Mouse (Mus musculus) urinary bladder, adult 2 months (tissue): ENCODE measurements around the gene Slc9a3r1. TPM values are rescaled to one million over a fixed set of nuclear protein-coding genes. Genes with fewer than 3 reads are reported as not detected.

Experiments used
- DNase-seq: peaks from one replicate; pipeline ENCODE4 v3.0.0; 2022; ENCODE audit warnings: low spot score
- polyA plus RNA-seq: library from polyadenylated mRNA; depleted of rRNA; stranded (reverse); fragments of >200 nt; gene quantifications from 2 replicates; pipeline ENCODE4 v1.2.3, GENCODE M21; 2012; rRNA removed

Gene Slc9a3r1
- polyA plus RNA-seq, 1 experiment: 76.3 TPM

DNA sequence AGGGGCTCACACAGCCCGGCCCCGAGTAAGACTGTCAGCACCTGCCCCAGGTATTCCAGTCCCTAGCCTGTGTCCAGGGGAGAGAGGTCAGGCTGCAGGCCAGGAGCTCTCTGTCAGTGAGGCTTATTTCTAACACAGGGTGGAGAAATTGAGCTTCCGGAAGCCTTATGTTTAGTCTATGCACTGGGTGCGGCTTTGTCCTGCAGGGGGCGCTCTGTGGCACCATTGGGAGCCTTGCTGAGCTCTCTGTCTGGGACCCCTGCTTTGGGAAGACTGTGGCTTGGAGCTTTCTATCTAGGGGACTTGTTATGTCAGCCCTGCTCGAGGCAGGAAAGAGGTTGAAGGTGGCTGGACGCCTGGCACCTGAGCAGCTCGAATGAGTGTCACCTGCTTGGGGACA lies 61.7 kb downstream of the Slc9a3r1 start:
- no peak for DNase-seq

DNA sequence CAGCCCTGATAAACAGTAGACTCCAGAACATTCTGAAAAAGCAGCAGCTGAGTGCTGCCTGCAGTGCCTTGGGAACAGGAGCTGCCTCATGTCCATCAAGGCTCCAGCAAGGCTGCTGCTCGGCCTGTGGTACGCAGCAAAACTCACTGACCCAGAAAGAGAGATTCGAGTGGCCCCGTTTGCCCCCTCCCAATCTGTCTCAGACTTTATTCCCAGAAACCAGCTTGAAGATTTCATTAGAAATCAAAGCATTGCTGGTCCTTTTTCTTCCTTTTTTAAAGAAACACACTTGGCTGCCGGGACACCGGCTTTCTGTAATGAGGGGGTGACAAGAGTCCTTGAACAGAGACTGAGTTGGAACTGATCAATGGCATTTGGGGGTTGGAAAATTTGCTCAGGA lies 62.2 kb downstream of the Slc9a3r1 start:
- no peak for DNase-seq

DNA sequence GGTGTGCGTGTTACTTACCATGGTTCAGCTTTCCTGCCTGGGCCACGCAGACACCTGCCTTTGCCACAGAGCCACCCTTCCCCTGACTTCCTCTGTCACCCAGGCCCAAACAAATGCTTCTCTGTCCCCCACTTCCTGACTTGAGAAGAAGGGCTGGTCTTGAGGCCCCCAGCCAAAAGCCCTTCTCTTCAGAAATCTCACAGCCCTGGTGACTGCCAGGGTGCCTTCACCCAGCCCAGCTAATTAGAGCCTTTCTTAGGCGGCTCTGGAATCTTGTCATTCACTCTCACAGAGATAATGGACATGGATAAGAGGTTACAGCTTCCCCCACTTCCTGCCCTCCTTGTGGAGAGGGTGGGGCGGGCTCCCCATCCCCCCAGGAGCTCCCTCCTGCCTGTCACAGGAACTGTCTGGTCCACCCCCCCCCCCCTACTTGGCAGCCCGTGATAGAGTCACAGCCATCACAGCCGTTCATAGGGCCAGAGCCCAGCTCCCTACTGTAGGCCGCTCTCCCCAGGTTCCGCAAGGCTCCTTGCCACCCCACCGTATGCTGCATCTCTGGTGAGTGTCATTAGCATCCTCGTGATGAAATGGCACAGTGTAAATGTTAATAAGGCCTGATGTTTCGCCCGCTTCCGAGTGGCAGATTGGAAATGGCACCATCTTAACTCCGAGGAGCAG lies 63.8 kb downstream of the Slc9a3r1 start:
- no peak for DNase-seq

DNA sequence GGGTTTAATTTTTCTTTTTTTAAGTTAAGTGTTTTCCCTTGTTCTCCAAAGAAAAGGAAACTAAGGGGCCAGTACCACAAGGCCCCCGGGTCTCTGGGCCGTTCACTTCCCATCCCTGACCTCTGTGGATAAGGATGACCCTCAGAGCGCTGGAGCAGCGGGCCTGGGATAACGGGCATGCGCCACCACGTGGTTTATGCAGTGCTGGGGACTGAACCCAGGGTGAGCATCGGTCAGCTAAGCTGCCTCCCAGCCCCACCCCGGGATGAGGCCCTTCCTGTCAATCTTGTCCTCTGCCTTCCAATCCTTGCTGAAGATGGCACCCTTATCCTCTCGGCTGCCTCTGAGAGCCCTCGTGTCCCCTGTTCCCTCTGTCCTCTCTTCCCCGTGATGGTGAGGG lies 64.5 kb downstream of the Slc9a3r1 start:
- DNase-seq: no peak

DNA sequence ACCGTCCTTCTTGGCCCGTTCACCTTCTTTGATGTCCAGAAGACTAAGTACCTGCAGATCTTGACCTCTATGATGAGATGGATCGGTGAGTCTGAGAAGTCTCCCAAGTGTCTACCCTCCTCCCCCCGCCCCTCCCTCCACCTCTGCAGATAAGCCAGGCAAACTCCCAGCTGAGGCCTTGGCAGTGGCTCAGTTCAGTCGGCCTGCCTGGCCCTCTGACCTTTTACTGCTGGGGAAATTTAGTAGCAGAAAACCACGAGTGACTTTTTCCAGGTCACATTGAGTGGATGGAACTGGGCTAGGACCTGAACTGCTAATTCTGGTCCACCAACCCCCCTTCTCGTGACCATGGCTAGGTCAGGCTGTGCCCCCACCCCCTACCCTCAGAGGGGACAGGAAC lies 65.3 kb downstream of the Slc9a3r1 start:
- DNase-seq: no peak

DNA sequence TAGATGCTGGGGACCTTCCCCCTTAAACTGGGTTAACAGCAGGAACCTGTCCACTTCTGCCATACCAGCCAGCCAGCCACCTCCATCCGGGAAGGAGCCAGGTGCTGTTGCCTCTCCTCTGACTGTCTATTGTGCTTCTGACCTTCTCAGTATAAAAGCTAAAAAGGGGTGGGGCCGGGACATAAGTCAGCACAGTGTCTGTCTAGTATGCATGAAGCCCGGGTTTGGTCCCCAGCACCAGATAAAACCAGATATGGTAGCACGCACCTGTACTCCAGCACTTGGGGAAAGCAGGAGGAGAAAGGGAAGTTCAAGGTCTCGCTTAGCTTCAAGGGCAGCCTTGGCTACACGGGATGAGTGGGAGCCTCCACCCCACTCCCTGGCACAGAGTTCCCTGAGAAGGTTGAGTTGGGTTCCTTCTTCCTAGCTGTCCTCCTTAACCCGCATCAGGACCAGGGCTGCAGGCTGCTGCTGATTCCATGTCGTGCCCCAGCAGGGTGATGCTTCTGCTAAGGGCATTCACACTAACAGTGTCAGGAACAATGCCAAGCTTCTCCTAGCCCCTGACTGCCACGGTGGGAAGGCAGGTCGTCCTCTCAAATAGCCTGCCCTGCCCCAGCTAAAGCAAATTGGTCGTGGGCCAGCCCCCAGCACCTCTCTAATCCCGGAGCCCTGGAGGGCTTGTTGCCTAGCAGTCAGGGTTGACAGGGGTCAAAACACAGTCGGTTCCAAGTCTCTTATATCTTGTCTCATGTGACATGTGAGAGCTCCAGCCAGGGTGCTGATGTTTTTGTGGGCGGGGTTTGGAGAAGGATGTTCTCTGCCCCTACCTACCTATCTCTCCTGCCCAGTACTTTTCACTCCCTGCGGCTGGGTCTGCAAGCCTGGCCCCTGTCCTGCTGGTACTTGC lies 66.1 kb downstream of the Slc9a3r1 start:
- DNase-seq: no peak

Other genes with a start within 250 kb of the Slc9a3r1 start
- gene Cd300lb, start 229.0 kb upstream of the Slc9a3r1 start, polyA plus RNA-seq: 2.4 and 3.6 TPM in 2 replicates
- 0.21 and 0.51 TPM in 2 replicates for gene Cd300c, start 194.2 kb upstream of the Slc9a3r1 start, polyA plus RNA-seq
- 4.2 and 6.1 TPM in 2 replicates for gene Cd300ld, start 173.4 kb upstream of the Slc9a3r1 start, polyA plus RNA-seq
- 3.5 and 4.8 TPM in 2 replicates for gene Cd300c2, start 161.5 kb upstream of the Slc9a3r1 start, polyA plus RNA-seq
- 0.83 and 1.2 TPM in 2 replicates for gene Cd300ld2, start 147.1 kb upstream of the Slc9a3r1 start, polyA plus RNA-seq
- 3.3 and 3.6 TPM in 2 replicates for gene Cd300ld4, start 136.3 kb upstream of the Slc9a3r1 start, polyA plus RNA-seq
- gene Cd300ld5, start 125.6 kb upstream of the Slc9a3r1 start, polyA plus RNA-seq: 3.1 and 5.2 TPM in 2 replicates
- gene Cd300ld3, start 114.9 kb upstream of the Slc9a3r1 start, polyA plus RNA-seq: 16.9 and 17.1 TPM in 2 replicates
- gene Cd300e, start 101.2 kb upstream of the Slc9a3r1 start, polyA plus RNA-seq: 0.04 and 0.15 TPM in 2 replicates
- 0.77 and 0.94 TPM in 2 replicates for gene Rab37, start 71.9 kb upstream of the Slc9a3r1 start, polyA plus RNA-seq
- gene Cd300lf, start 29.3 kb upstream of the Slc9a3r1 start, polyA plus RNA-seq: 0.52 and 1.5 TPM in 2 replicates
- 7.0 and 9.4 TPM in 2 replicates for gene Tmem104, start 24.1 kb downstream of the Slc9a3r1 start, polyA plus RNA-seq
- 27.5 and 32.2 TPM in 2 replicates for gene Nat9, start 24.5 kb downstream of the Slc9a3r1 start, polyA plus RNA-seq
- 0.74 and 1.0 TPM in 2 replicates for gene Grin2c, start 103.9 kb downstream of the Slc9a3r1 start, polyA plus RNA-seq
- gene Fdxr, start 113.7 kb downstream of the Slc9a3r1 start, polyA plus RNA-seq: 10.9 and 11.6 TPM in 2 replicates
- gene Fads6, start 134.3 kb downstream of the Slc9a3r1 start, polyA plus RNA-seq: 0.99 and 1.1 TPM in 2 replicates
- not detected in 2 replicates for gene Otop2, start 143.8 kb downstream of the Slc9a3r1 start, polyA plus RNA-seq
- not detected in 2 replicates for gene Ush1g, start 158.7 kb downstream of the Slc9a3r1 start, polyA plus RNA-seq
- not detected in 2 replicates for gene Otop3, start 171.4 kb downstream of the Slc9a3r1 start, polyA plus RNA-seq
- gene Hid1, start 204.4 kb downstream of the Slc9a3r1 start, polyA plus RNA-seq: 28.4 and 30.5 TPM in 2 replicates
- gene Cdr2l, start 218.6 kb downstream of the Slc9a3r1 start, polyA plus RNA-seq: 10.8 and 11.9 TPM in 2 replicates
- gene Mrpl58, start 240.4 kb downstream of the Slc9a3r1 start, polyA plus RNA-seq: 89.3 and 89.6 TPM in 2 replicates